Mouse (Mus musculus): ENCODE data around the gene Gm17571. TPM values are rescaled to one million over a fixed set of nuclear protein-coding genes. Genes with fewer than 3 reads are reported as not detected.

Gm17571 gene
- polyA plus RNA-seq, 2 experiments = not detected

DNA sequence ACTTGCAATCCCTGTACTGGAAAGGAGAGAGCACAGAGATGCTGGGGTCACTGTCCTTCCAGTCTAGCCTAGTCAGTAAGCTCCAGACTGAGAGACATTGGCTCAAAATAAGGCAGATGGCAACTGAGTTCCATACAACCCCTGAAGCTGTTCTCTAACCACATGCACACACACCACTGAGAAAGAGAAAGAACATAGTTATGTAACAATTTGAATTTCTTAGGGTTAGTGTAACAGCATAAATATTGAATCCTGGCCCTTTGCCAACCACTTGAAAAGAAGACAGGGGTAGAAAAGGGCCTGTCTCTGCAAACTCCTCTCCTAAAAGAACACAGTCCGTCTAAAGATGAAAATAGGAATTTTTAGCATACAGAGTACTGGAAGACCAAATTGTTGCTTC, 12.8 kb upstream of the Gm17571 start:
- no peak overlapping the region for H3K9ac ChIP-seq (replicated peaks)
- no peaks in the 10 kb centered on the region for H3K4me1 ChIP-seq (replicated peaks; ENCODE audit: control insufficient read depth in 2 of 2, insufficient read depth in 2 of 2, low read length in 1 of 2)
- WGBS (ENCODE audit: insufficient replicate concordance) = 58% methylated on average over 1 of the region's 1 CpGs
- H3K4me2 ChIP-seq (ENCODE audit: low read depth) = no peak overlapping the region
- no peak overlapping the region for H3K4me3 ChIP-seq (ENCODE audit: insufficient read depth in 1 of 2, low read depth in 2 of 2, low read length in 2 of 2)
- ATAC-seq (ENCODE audit: insufficient read depth) = no peak
- DNase-seq (ENCODE audit: low read depth in 3 of 3, low spot score in 3 of 3) = no peak
- H3K27me3 ChIP-seq (ENCODE audit: control insufficient read depth, insufficient read depth, low read length) = no peaks in the 10 kb centered on the region
- H3K9me3 ChIP-seq (ENCODE audit: control insufficient read depth, low read length) = no peaks in the 10 kb centered on the region
- H3K36me3 ChIP-seq (replicated peaks; ENCODE audit: control insufficient read depth, insufficient read depth, low read depth) = no peaks in the 10 kb centered on the region
- H3K27ac ChIP-seq = no peak overlapping the region
- no peak for TF ChIP-seq CTCF (IDR thresholded peaks at IDR 0.05; ENCODE audit: low read depth)
- TF ChIP-seq EP300 (IDR thresholded peaks at IDR 0.05; ENCODE audit: low read depth) = no peak

DNA sequence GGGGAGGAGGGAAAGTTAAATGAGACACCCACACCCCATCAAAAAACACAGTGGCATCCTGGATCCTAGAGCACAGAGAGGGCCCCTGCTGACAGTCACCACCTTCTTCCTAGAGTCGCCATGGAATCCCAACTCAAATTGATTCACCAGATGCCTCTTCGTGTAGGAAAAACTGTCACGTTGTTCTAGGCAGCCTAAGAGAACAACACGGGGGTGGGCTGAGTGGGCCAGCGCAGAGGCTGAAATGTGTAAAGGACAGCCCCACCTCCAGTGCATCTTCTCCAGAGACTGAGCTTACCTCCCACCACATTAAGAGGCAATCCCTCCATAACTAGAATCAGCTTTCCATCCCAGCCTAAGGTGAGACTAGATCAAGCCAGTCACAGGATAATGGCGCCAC, 11.2 kb upstream of the Gm17571 start:
- Histone ChIP-seq H3K4me2 (ENCODE audit: low read depth) (no peak overlapping the region), H3K27ac (no peak overlapping the region), H3K27me3 (ENCODE audit: control insufficient read depth, insufficient read depth, low read length) (no peaks in the 10 kb centered on the region), H3K4me3 (ENCODE audit: insufficient read depth in 1 of 2, low read depth in 2 of 2, low read length in 2 of 2) (no peak overlapping the region), H3K9me3 (ENCODE audit: control insufficient read depth, low read length) (no peaks in the 10 kb centered on the region), H3K36me3 (replicated peaks; ENCODE audit: control insufficient read depth, insufficient read depth, low read depth) (no peaks in the 10 kb centered on the region), H3K9ac (replicated peaks) (no peak overlapping the region), H3K4me1 (replicated peaks; ENCODE audit: control insufficient read depth in 2 of 2, insufficient read depth in 2 of 2, low read length in 1 of 2) (no peaks in the 10 kb centered on the region)
- no peak for TF ChIP-seq EP300 (IDR thresholded peaks at IDR 0.05; ENCODE audit: low read depth)
- TF ChIP-seq CTCF (IDR thresholded peaks at IDR 0.05; ENCODE audit: low read depth) = no peak
- no peak for DNase-seq (ENCODE audit: low read depth in 3 of 3, low spot score in 3 of 3)
- ATAC-seq (ENCODE audit: insufficient read depth) = no peak
- 60% methylated on average over 6 of the region's 6 CpGs for WGBS (ENCODE audit: insufficient replicate concordance)

DNA sequence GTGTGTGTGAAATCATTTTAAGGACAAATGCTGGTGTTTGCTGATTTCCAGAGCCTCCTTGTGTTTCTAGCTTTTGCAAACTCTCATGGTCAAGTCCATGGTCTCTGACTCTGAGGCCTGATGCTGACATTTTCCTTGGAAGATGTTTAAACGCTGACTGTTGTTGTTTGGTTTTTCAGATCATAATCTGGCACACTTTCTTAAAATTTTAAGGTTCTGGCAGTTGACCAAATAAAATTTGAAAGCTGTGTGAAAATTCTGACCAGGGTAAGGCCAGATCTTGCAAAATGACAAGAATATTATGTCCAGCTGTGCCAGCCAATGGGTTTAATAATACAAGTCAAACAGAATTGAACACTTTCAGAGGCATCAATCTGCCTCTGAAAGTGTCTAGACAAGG, 8.7 kb upstream of the Gm17571 start:
- ATAC-seq (ENCODE audit: insufficient read depth) (no peak), DNase-seq (ENCODE audit: low read depth in 3 of 3, low spot score in 3 of 3) (no peak)
- no peaks in the 10 kb centered on the region for H3K4me1 ChIP-seq (replicated peaks; ENCODE audit: control insufficient read depth in 2 of 2, insufficient read depth in 2 of 2, low read length in 1 of 2)
- no peaks in the 10 kb centered on the region for H3K9me3 ChIP-seq (ENCODE audit: control insufficient read depth, low read length)
- H3K9ac ChIP-seq (replicated peaks) = no peak overlapping the region
- H3K4me3 ChIP-seq (ENCODE audit: insufficient read depth in 1 of 2, low read depth in 2 of 2, low read length in 2 of 2) = no peak overlapping the region
- 60% methylated on average over 1 of the region's 1 CpGs for WGBS (ENCODE audit: insufficient replicate concordance)
- TF ChIP-seq CTCF (IDR thresholded peaks at IDR 0.05; ENCODE audit: low read depth) (no peak), EP300 (IDR thresholded peaks at IDR 0.05; ENCODE audit: low read depth) (no peak)
- no peaks in the 10 kb centered on the region for H3K27me3 ChIP-seq (ENCODE audit: control insufficient read depth, insufficient read depth, low read length)
- no peak overlapping the region for H3K4me2 ChIP-seq (ENCODE audit: low read depth)
- H3K27ac ChIP-seq = no peak overlapping the region
- no peaks in the 10 kb centered on the region for H3K36me3 ChIP-seq (replicated peaks; ENCODE audit: control insufficient read depth, insufficient read depth, low read depth)

DNA sequence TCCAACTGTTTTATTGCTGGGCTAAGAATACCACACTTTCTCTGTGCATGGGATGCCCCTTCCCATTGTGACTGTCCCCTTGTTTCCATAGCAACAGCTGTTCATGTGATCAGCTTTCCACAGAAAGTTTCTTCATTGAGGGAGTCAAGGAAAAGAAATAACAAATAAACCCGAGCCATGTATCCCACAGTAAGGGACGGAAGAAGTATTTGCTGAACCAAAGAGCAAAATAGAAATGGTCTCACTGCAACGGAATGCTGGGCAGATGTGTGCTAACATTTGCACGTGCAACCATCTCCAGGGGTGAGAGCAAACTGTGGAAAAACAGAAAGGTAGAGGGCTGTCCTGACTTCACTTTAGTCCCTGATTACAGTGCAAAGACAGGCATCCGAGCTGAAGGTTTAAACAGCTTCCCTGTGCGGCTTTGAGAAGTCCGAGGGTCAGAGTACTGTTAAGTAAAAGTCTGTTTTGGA, 8.1 kb upstream of the Gm17571 start:
- TF ChIP-seq CTCF (IDR thresholded peaks at IDR 0.05; ENCODE audit: low read depth) = no peak
- no peak for TF ChIP-seq EP300 (IDR thresholded peaks at IDR 0.05; ENCODE audit: low read depth)
- H3K4me1 ChIP-seq (replicated peaks; ENCODE audit: control insufficient read depth in 2 of 2, insufficient read depth in 2 of 2, low read length in 1 of 2) = no peaks in the 10 kb centered on the region
- no peak overlapping the region for H3K4me2 ChIP-seq (ENCODE audit: low read depth)
- H3K27me3 ChIP-seq (ENCODE audit: control insufficient read depth, insufficient read depth, low read length) = no peaks in the 10 kb centered on the region
- DNase-seq (ENCODE audit: low read depth in 3 of 3, low spot score in 3 of 3) = no peak
- no peak overlapping the region for H3K4me3 ChIP-seq (ENCODE audit: insufficient read depth in 1 of 2, low read depth in 2 of 2, low read length in 2 of 2)
- no peak for ATAC-seq (ENCODE audit: insufficient read depth)
- no peak overlapping the region for H3K9ac ChIP-seq (replicated peaks)
- no peaks in the 10 kb centered on the region for H3K36me3 ChIP-seq (replicated peaks; ENCODE audit: control insufficient read depth, insufficient read depth, low read depth)
- no peaks in the 10 kb centered on the region for H3K9me3 ChIP-seq (ENCODE audit: control insufficient read depth, low read length)
- 43% methylated on average over 7 of the region's 7 CpGs for WGBS (ENCODE audit: insufficient replicate concordance)
- H3K27ac ChIP-seq = no peak overlapping the region

DNA sequence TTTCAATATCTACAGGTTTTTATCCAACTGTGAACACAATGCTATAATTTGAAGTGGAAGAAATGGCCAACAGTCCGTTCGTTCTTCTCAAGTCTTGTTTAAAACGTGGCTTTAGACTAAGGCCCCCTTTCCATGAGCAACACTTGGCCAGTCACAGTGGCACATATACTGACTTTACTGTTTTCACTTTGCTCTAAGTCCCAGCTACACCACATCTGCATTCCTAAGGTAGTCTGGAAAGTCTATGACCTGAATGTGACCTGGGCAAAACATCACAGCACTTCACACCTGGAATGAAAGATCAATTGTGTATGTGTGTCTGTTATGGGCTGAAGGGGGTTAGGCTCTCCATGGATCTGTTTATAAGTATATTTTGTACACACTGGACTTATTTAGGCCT, 2.2 kb upstream of the Gm17571 start:
- DNase-seq (ENCODE audit: low read depth in 3 of 3, low spot score in 3 of 3) = no peak
- no peak overlapping the region for H3K4me3 ChIP-seq (ENCODE audit: insufficient read depth in 1 of 2, low read depth in 2 of 2, low read length in 2 of 2)
- no peaks in the 10 kb centered on the region; a peak in 2 of 4 replicates for H3K4me1 ChIP-seq (replicated peaks; ENCODE audit: control insufficient read depth in 2 of 2, insufficient read depth in 2 of 2, low read length in 1 of 2)
- no peak overlapping the region for H3K9ac ChIP-seq (replicated peaks)
- no peak overlapping the region for H3K27ac ChIP-seq
- TF ChIP-seq CTCF (IDR thresholded peaks at IDR 0.05; ENCODE audit: low read depth) (no peak), EP300 (IDR thresholded peaks at IDR 0.05; ENCODE audit: low read depth) (no peak)
- H3K4me2 ChIP-seq (ENCODE audit: low read depth) = no peak overlapping the region
- H3K27me3 ChIP-seq (ENCODE audit: control insufficient read depth, insufficient read depth, low read length) = no peaks in the 10 kb centered on the region
- H3K36me3 ChIP-seq (replicated peaks; ENCODE audit: control insufficient read depth, insufficient read depth, low read depth) = no peaks in the 10 kb centered on the region
- no peak for ATAC-seq (ENCODE audit: insufficient read depth)
- H3K9me3 ChIP-seq (ENCODE audit: control insufficient read depth, low read length) = no peaks in the 10 kb centered on the region
- WGBS (ENCODE audit: insufficient replicate concordance) = 82% methylated on average over 3 of the region's 3 CpGs
